Mouse (Mus musculus): Measurements from ENCODE around the gene Ntm. TPM values are rescaled to one million over a fixed set of nuclear protein-coding genes. Genes with fewer than 3 reads are reported as not detected.

Gene Ntm
- total and polyA plus RNA-seq, 3 experiments, result 1.6 to 1.9 (median 1.8) TPM

DNA sequence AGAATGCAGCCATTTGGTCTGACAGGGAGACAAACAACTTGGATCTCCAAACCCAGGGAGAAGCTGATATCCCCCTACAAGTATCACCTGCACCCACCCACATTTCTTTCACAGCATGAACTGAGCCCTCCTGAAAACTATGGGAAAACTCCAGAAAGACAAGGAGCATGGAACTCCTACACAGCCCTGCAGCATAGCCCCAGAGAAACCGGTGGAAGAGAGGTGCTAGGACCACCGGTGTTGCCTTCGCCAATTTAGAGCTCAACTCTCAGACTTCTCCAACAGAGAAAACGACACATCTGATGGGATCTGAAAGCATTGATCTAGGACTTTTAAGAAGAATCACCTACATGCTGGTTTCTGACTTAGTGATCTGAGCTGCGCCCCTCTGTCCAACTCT lies 312.7 kb downstream of the Ntm start:
- intact Hi-C loops (cut with DNase I), result no loop called here
- no peaks in the 10 kb centered on the region for H3K4me1 ChIP-seq (ENCODE audit: control insufficient read depth, insufficient read depth, low read length)
- no peak overlapping the region for H3K9ac ChIP-seq (ENCODE audit: low read depth, low read length)
- H3K36me3 ChIP-seq (ENCODE audit: control insufficient read depth, insufficient read depth, low read length), result no peaks in the 10 kb centered on the region
- no peak overlapping the region for H3K4me3 ChIP-seq
- TF ChIP-seq CTCF (IDR thresholded peaks at IDR 0.05), result no peak
- no peak for TF ChIP-seq EP300 (IDR thresholded peaks at IDR 0.05; ENCODE audit: insufficient read depth, low read depth, low read length)
- no peak for TF ChIP-seq POLR2A (IDR thresholded peaks at IDR 0.05; ENCODE audit: insufficient read depth, low read depth, low read length)
- 70% methylated on average over 5 of the region's 5 CpGs for WGBS
- H3K79me2 ChIP-seq (replicated peaks; ENCODE audit: control insufficient read depth, insufficient read depth, low read length), result no peaks in the 10 kb centered on the region
- H3K27me3 ChIP-seq (ENCODE audit: control insufficient read depth, insufficient read depth, low read length), result no peaks in the 10 kb centered on the region
- DNase-seq, result no peak
- H3K27ac ChIP-seq, result no peak overlapping the region

DNA sequence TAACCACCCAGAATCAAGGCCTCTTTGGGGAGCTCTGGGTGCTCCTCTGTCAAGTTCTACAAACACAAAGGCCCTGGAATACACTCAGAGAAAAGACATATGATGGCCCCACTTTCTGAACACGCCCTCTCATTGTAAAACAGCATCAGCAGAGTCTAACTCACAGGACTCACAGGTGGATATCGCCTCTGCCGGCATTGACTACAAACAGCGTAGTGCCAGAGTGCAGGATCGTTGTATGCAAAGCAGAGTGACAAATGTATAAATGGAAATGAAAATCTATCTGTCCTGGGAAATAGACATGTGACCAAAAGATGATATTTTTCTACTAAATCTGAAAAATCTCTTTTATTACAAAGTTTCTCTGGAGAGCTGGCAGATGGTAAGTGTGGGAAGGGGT lies 314.7 kb downstream of the Ntm start:
- H3K4me1 ChIP-seq (ENCODE audit: control insufficient read depth, insufficient read depth, low read length), result no peaks in the 10 kb centered on the region
- H3K9ac ChIP-seq (ENCODE audit: low read depth, low read length), result no peak overlapping the region
- DNase-seq, result no peak
- 93% methylated on average over 5 of the region's 5 CpGs for WGBS
- H3K27me3 ChIP-seq (ENCODE audit: control insufficient read depth, insufficient read depth, low read length), result no peaks in the 10 kb centered on the region
- no peak for TF ChIP-seq POLR2A (IDR thresholded peaks at IDR 0.05; ENCODE audit: insufficient read depth, low read depth, low read length)
- TF ChIP-seq EP300 (IDR thresholded peaks at IDR 0.05; ENCODE audit: insufficient read depth, low read depth, low read length), result no peak
- TF ChIP-seq CTCF (IDR thresholded peaks at IDR 0.05), result no peak
- H3K79me2 ChIP-seq (replicated peaks; ENCODE audit: control insufficient read depth, insufficient read depth, low read length), result no peaks in the 10 kb centered on the region
- intact Hi-C loops (cut with DNase I), result no loop called here
- H3K4me3 ChIP-seq, result no peak overlapping the region
- H3K36me3 ChIP-seq (ENCODE audit: control insufficient read depth, insufficient read depth, low read length), result no peaks in the 10 kb centered on the region
- no peak overlapping the region for H3K27ac ChIP-seq

- Histone ChIP-seq H3K4me1 (ENCODE audit: control insufficient read depth, insufficient read depth, low read length) (no peaks in the 10 kb centered on the region), H3K9ac (ENCODE audit: low read depth, low read length) (no peak overlapping the region), H3K36me3 (ENCODE audit: control insufficient read depth, insufficient read depth, low read length) (no peaks in the 10 kb centered on the region), H3K4me3 (no peak overlapping the region), H3K27ac (no peak overlapping the region), H3K79me2 (replicated peaks; ENCODE audit: control insufficient read depth, insufficient read depth, low read length) (no peaks in the 10 kb centered on the region), H3K27me3 (ENCODE audit: control insufficient read depth, insufficient read depth, low read length) (no peaks in the 10 kb centered on the region)
- 65% methylated on average over 8 of the region's 8 CpGs for WGBS
- intact Hi-C loops (cut with DNase I), result no loop called here
- TF ChIP-seq EP300 (IDR thresholded peaks at IDR 0.05; ENCODE audit: insufficient read depth, low read depth, low read length) (no peak), POLR2A (IDR thresholded peaks at IDR 0.05; ENCODE audit: insufficient read depth, low read depth, low read length) (no peak), CTCF (IDR thresholded peaks at IDR 0.05) (no peak)
- no peak for DNase-seq
These were observed 315.2 kb downstream of the Ntm start for GRCm38 (mm10) chr9:29647764-29648163.

DNA sequence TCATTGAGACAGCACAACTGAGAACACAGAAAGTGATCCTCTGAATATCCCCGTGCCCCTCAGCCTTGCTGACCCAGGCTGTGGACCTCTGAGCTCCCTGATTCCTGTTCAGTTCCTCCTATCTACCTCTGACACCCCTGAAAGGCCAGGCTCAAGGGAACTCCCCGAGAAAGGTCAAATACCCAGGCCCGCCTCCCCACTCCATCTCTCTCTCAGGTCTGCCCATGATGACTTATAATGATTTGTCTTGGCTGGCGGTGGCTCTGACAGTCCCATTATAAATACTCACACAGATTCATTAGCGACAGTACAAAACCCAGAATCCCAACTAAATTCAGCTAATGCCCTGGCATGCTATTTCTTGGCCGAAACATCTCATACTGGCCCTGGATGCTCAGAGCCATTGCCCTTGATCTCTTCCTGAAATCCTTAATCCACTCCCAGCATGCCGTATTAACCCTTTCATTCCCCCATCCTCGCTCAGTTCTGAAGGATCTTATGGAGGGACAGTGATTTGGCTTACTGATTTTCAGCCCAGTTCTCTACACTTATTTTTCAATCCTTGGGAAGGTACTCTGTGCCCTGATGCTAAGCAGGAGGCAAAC lies 317.0 kb downstream of the Ntm start:
- TF ChIP-seq POLR2A (IDR thresholded peaks at IDR 0.05; ENCODE audit: insufficient read depth, low read depth, low read length) (no peak), EP300 (IDR thresholded peaks at IDR 0.05; ENCODE audit: insufficient read depth, low read depth, low read length) (no peak), CTCF (IDR thresholded peaks at IDR 0.05) (no peak)
- intact Hi-C loops (cut with DNase I), result no loop called here

DNA sequence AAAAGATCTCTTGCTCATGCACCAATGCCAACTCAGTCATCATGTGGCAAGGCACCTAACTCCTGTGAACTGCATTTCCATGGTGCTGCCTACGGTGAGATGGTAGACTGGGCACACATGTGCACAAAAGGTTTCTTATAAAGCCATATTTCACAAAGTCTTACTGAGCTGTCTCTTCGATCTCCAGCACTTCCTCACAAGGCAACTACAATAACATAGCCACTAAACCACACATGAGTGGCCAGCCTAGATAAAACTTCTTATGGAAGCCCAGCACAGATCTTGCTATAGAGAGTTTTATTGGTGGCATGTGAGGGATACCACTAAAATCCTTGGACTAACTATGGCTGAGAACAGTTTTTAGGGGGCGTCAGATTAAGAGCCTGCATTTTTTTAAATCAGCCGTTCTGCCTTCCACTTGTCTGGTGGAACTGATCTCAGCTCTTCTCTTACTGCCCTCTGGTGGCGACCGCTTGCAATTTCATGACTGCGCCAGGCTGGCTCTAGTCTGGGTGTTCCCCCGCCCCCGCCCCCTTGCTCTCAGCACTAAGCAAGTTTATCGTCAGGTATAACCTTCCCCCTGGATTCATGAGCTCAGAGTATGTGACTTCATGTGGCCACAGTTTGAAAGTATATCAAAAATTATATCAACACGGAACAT lies 319.8 kb downstream of the Ntm start:
- no peaks in the 10 kb centered on the region for H3K27me3 ChIP-seq (ENCODE audit: control insufficient read depth, insufficient read depth, low read length)
- TF ChIP-seq CTCF (IDR thresholded peaks at IDR 0.05), result peak; percentile 91
- TF ChIP-seq EP300 (IDR thresholded peaks at IDR 0.05; ENCODE audit: insufficient read depth, low read depth, low read length), result no peak
- no peaks in the 10 kb centered on the region for H3K4me1 ChIP-seq (ENCODE audit: control insufficient read depth, insufficient read depth, low read length)
- H3K79me2 ChIP-seq (replicated peaks; ENCODE audit: control insufficient read depth, insufficient read depth, low read length), result no peaks in the 10 kb centered on the region
- intact Hi-C loops (cut with DNase I), result loop anchor here (2.0 to 5.0 kb wide), 2 partner anchors 441 to 1382 kb away; no protein-coding TSS in a partner anchor
- no peak overlapping the region for H3K27ac ChIP-seq
- WGBS, result 18% methylated on average over 11 of the region's 11 CpGs
- H3K4me3 ChIP-seq, result no peak overlapping the region
- DNase-seq, result peak; percentile 24 to 60
- no peak overlapping the region for H3K9ac ChIP-seq (ENCODE audit: low read depth, low read length)
- H3K36me3 ChIP-seq (ENCODE audit: control insufficient read depth, insufficient read depth, low read length), result no peaks in the 10 kb centered on the region

More for the DNA sequence above, 317.0 kb downstream of the Ntm start:
- H3K36me3 ChIP-seq (ENCODE audit: control insufficient read depth, insufficient read depth, low read length), result no peaks in the 10 kb centered on the region
- no peaks in the 10 kb centered on the region for H3K79me2 ChIP-seq (replicated peaks; ENCODE audit: control insufficient read depth, insufficient read depth, low read length)
- DNase-seq, result no peak
- H3K4me3 ChIP-seq, result no peak overlapping the region
- no peak overlapping the region for H3K9ac ChIP-seq (ENCODE audit: low read depth, low read length)
- no peaks in the 10 kb centered on the region for H3K27me3 ChIP-seq (ENCODE audit: control insufficient read depth, insufficient read depth, low read length)
- WGBS, result 47% methylated on average over 8 of the region's 8 CpGs
- no peaks in the 10 kb centered on the region for H3K4me1 ChIP-seq (ENCODE audit: control insufficient read depth, insufficient read depth, low read length)
- no peak overlapping the region for H3K27ac ChIP-seq

- 83% methylated on average over 8 of the region's 8 CpGs for WGBS
- intact Hi-C loops (cut with DNase I), result no loop called here
- TF ChIP-seq EP300 (IDR thresholded peaks at IDR 0.05; ENCODE audit: insufficient read depth, low read depth, low read length) (no peak), POLR2A (IDR thresholded peaks at IDR 0.05; ENCODE audit: insufficient read depth, low read depth, low read length) (no peak), CTCF (IDR thresholded peaks at IDR 0.05) (no peak)
These were observed 325.6 kb downstream of the Ntm start for GRCm38 (mm10) chr9:29637335-29637734.

More at GRCm38 (mm10) chr9:29637335-29637734, 325.6 kb downstream of the Ntm start:
- H3K4me1 ChIP-seq (ENCODE audit: control insufficient read depth, insufficient read depth, low read length), result no peaks in the 10 kb centered on the region
- no peak for DNase-seq
- H3K27me3 ChIP-seq (ENCODE audit: control insufficient read depth, insufficient read depth, low read length), result no peaks in the 10 kb centered on the region
- no peak overlapping the region for H3K27ac ChIP-seq
- H3K9ac ChIP-seq (ENCODE audit: low read depth, low read length), result no peak overlapping the region
- no peak overlapping the region for H3K4me3 ChIP-seq
- H3K79me2 ChIP-seq (replicated peaks; ENCODE audit: control insufficient read depth, insufficient read depth, low read length), result no peaks in the 10 kb centered on the region
- H3K36me3 ChIP-seq (ENCODE audit: control insufficient read depth, insufficient read depth, low read length), result no peaks in the 10 kb centered on the region

Data from heart, adult 2 months (tissue).